Mouse (Mus musculus): ENCODE measurements around the gene Chaf1b. TPM values are rescaled to one million over a fixed set of nuclear protein-coding genes. Genes with fewer than 3 reads are reported as not detected.

The Chaf1b gene
- polyA plus RNA-seq (2015; fragmentation: Illumina TruSeq; extraction: RNeasy Lipid Tissue Mini Kit (QIAGEN cat#74804); ENCODE audit: insufficient read depth, low replicate concordance), result 7.7 TPM

GRCm38 (mm10) chr16:93883423-93884085, at the start of gene Chaf1b:
Chaf1b (plus strand) TSS chr16:93883901.

Other genes with a start within 250 kb of the Chaf1b start
- 4.3 TPM for gene Cbr3, start 200.7 kb upstream of the Chaf1b start, polyA plus RNA-seq (2015; fragmentation: Illumina TruSeq; extraction: RNeasy Lipid Tissue Mini Kit (QIAGEN cat#74804); ENCODE audit: insufficient read depth, low replicate concordance)
- 31.6 TPM for gene Dop1b, start 172.0 kb upstream of the Chaf1b start, polyA plus RNA-seq (2015; fragmentation: Illumina TruSeq; extraction: RNeasy Lipid Tissue Mini Kit (QIAGEN cat#74804); ENCODE audit: insufficient read depth, low replicate concordance)
- 121 TPM for gene Morc3, start 51.8 kb upstream of the Chaf1b start, polyA plus RNA-seq (2015; fragmentation: Illumina TruSeq; extraction: RNeasy Lipid Tissue Mini Kit (QIAGEN cat#74804); ENCODE audit: insufficient read depth, low replicate concordance)
- not detected for gene Cldn14, start 124.9 kb downstream of the Chaf1b start, polyA plus RNA-seq (2015; fragmentation: Illumina TruSeq; extraction: RNeasy Lipid Tissue Mini Kit (QIAGEN cat#74804); ENCODE audit: insufficient read depth, low replicate concordance)
- not detected for gene Sim2, start 201.0 kb downstream of the Chaf1b start, polyA plus RNA-seq (2015; fragmentation: Illumina TruSeq; extraction: RNeasy Lipid Tissue Mini Kit (QIAGEN cat#74804); ENCODE audit: insufficient read depth, low replicate concordance)